Mouse (Mus musculus) yolk sac, embryonic 10.5 days (tissue): ENCODE results near the gene Nol9.

ENCODE experiments used
- DNase-seq: peaks from one replicate; pipeline ENCODE4 v3.0.0-alpha.2; 2017; ENCODE audit warnings: low spot score

Nol9 gene

GRCm38 (mm10) chr4:152062390-152063110 lies 23.4 kb downstream of the Nol9 start:
- peak; percentile 73 for DNase-seq

DNA sequence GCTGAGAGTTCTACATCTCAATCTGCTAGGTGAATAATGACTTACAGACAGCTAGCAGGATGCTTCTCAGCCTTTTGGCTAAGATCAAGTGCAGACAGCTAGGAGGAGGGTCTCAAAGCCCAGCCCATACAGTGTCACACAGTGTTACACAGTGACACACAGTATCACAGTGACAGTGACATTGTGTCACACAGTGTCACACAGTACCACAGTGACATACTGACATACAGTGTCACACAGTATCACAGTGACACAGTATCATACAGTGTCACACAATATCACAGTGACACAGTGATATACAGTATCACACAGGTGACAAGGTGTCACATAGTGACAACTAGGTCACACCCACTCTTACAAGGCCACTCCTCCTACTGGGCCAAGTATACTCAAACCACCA lies 28.2 kb downstream of the Nol9 start:
- no peak for DNase-seq

GRCm38 (mm10) chr4:152068166-152068724 lies 29.1 kb downstream of the Nol9 start:
- DNase-seq = no peak

- DNase-seq = no peak
Measured at GRCm38 (mm10) chr4:152069245-152069644, 30.1 kb downstream of the Nol9 start.

DNA sequence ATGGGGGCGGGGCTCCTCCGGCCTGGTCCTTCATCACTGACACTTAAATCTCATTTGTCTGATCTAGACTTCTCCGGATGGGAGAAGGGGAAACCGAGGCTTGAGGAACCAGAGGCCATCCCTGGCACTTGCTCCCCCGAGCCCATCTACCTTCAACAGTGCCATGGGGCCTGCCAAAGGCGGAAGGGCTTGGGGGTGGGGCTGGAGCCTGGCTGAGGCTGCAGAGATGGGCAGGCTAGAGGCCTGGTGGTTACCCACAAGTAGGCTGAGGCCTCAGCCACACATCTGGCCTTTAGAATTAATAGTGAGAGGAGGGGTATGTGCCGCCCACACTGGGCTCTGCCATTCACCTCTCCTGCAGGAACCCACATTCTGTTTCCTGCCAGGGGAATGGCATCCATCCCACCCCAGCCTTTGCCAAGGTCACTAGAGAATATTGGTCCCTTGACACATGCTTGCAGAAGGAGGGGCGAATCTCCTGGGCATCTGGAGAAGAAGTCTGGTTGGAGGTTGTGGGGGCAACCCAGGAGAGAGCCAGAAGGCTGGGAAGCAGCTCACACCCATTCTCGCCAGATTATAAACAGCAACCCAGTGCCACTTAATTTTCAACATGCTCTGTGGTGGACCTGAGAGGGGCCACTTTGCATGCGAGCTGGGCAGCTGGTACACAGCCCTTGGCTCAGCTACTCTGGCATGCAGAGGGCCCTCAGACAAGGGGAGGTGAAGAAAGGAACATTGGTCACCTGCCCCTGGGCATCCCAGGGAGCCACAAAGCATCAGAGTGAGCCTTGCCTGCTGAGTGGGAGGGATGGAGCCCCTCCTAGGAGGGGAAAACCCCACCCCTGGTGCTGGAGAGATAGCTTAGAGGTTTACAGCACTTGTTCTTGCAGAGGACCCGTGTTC lies 31.6 kb downstream of the Nol9 start:
- no peak for DNase-seq

- DNase-seq = no peak
Measured at GRCm38 (mm10) chr4:152072121-152072601, 33.0 kb downstream of the Nol9 start, which contains the start of gene Plekhg5. Plekhg5 (plus strand) TSS chr4:152072498.

GRCm38 (mm10) chr4:152072655-152073054 lies 33.5 kb downstream of the Nol9 start:
- DNase-seq = no peak

GRCm38 (mm10) chr4:152073715-152074114 lies 34.6 kb downstream of the Nol9 start:
- no peak for DNase-seq

- no peak for DNase-seq
Measured at GRCm38 (mm10) chr4:152074548-152074947, 35.4 kb downstream of the Nol9 start.

DNA sequence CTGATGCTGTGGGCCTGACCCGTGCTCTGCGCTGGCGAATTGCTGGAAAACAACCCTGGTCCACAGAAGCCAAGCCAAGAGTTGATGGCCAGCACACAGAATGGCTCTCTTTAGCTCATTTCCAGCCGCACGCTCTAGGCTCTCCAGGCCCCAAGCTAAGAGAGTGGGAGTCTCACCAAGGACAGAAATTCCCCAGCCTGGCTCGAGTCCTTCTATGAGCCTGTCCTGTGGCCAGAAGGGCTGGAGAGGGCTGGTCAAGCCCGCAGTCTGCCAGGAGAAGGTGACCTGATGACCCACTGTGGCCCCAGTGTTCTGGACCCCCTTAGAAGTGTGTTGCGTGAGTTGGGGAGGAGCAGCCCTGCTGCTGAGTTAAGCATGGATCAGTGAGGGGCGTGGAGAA lies 38.1 kb downstream of the Nol9 start:
- DNase-seq = no peak

GRCm38 (mm10) chr4:152078105-152078530 lies 39.0 kb downstream of the Nol9 start:
- no peak for DNase-seq

- DNase-seq = no peak
Measured at GRCm38 (mm10) chr4:152079261-152079660, 40.1 kb downstream of the Nol9 start.

GRCm38 (mm10) chr4:152079931-152080330 lies 40.8 kb downstream of the Nol9 start:
- DNase-seq = no peak

DNA sequence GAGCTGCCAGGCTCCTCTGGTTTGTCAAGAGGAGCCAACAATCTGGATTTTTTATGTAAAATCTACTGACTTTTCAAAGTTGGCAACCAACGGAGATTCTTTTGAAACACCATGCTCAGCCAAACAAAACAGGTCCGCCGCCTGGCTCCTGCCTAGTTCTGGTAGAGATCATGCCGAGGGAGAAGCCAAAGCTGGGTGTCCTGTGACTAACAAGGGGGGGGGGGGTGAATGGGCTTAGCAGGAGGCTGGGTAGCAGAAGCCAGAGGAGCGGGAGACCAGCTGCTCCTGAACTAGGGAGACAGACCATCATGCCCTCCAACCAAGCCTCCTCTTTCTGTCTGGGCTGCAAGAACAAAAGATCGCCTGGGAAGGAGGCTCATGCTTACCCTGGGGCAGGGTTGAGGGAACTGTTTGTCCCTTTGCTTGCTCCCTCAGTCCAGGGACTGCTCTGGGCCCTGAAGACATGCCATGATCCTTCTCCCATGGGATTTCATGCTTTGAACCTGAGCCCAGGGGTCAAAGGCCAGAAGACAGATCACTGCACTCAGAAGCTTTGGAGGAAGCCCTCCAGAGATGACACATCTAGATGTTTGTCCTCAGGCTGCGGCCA lies 44.6 kb downstream of the Nol9 start:
- no peak for DNase-seq

- DNase-seq = no peak
Measured at GRCm38 (mm10) chr4:152084616-152085015, 45.5 kb downstream of the Nol9 start.

DNA sequence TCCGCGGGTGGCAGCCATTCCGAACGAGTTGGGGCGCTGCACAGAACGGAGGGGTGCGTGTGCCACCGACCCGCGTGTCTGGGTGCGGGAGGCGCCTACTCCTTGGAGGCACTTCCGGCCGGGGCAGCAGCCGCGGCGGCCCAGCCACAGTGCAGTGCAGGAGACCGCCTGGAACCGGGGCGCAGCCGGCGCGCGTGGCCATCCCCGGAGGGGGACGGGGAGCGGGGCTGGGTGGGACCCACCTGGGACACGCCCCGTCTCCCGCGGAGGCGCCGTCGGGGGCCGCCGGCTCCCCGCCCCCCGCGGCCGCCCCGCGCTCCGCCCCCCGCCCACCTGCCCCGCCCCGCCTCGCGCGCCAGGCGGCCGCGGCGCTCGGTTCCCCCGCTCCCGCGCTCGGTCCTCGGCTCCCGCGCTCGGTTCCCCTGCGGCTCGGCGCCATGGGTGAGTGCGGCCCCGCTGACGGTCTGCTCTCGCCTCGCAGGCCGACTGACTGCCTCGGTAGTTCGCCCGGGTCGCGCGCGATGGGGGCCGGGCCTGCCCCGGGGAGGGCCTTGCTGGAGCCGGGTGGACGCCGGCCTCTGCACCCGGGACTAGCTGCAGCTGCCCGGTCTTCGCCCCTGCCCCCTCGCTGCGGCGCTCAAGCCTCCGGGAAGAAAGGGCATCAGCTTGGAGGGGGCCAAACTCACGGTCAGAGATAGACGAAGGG lies 47.5 kb downstream of the Nol9 start:
- peak; percentile 76 for DNase-seq

DNA sequence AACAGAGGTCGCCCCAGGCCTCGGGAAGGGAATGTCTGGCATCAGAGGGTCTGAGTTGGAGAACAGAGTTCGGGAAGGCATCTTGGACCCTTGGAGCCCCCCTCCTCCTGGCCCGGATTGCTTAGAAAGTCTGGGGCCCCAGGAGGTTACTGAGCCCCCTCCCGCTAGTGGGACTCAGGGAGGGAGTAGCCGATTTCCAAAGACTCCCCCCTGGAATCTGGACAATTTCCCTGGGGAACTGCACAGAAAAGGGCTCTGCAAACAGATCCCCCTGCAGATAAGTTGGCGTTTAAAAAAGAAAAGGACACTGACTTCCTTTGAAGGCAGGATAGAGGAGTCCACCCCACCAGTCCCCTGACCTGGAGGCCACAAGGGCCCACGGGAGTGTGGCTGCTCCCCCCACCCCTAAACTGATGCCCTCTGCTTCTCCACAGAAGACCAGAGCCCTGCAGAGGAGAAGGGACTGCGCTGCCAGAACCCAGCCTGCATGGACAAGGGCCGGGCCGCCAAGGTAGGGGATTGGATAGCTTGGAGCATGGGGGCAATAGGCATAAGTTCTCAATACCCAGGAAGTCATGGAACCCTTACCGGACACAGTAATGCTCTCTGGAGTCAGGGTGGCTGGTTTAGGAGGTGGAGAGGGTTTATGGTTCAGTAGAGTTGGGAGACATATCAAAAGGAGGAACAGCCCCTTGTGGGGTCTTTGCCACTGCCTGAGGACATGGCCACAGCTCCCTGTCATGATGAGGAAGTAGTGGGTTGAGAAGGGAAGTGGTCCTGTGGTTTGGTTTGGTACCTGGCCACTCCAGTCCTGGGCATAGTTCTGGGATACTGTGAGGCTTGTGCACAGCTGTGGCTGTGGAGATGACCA lies 48.3 kb downstream of the Nol9 start:
- DNase-seq = no peak

DNA sequence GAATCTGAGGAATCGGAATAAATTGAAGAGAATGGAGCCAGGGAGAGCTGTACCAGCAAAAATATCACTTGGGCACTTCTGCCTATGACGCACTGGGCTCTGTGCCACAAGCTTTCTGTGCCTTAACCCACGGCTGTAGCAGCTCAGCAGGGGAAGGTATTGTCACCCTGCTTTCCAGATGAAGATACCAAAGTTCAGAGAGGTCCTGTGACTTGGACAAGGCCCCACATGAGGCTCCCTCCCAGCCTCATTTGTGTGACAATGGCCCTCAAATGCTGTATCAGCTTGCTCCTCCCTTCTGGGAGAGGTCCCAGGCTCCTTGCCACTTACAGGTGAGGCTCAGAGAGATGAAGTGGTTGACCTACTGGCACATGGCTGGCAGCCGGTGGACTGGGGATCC lies 49.0 kb downstream of the Nol9 start:
- DNase-seq = no peak

- no peak for DNase-seq
Measured at GRCm38 (mm10) chr4:152088556-152089120, 49.5 kb downstream of the Nol9 start.

DNA sequence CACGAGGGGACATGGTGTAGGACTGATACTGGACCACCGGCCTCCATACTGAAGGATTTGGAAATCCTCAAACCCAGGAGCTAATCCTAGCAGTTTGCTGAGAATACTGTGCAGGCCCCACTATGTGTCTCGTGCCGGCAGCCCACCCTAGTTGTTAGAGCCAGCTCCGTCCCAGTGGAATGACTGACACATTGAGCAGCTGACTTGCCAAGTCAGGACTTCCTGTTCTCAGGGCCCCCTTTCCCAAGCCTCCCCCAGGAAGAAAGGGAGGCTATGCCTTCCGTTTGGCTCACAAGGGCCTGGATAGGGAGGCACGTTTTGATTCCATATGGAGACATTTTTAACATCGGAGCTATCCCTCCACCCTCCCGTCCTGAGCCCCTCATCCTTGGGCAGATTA lies 51.1 kb downstream of the Nol9 start:
- no peak for DNase-seq
